Mouse (Mus musculus): ENCODE data around the gene Tnrc6c. TPM values are rescaled to one million over a fixed set of nuclear protein-coding genes. Genes with fewer than 3 reads are reported as not detected.

The Tnrc6c gene
- total and polyA plus RNA-seq, 3 experiments, result 17.7 to 30.3 (median 28.5) TPM

DNA sequence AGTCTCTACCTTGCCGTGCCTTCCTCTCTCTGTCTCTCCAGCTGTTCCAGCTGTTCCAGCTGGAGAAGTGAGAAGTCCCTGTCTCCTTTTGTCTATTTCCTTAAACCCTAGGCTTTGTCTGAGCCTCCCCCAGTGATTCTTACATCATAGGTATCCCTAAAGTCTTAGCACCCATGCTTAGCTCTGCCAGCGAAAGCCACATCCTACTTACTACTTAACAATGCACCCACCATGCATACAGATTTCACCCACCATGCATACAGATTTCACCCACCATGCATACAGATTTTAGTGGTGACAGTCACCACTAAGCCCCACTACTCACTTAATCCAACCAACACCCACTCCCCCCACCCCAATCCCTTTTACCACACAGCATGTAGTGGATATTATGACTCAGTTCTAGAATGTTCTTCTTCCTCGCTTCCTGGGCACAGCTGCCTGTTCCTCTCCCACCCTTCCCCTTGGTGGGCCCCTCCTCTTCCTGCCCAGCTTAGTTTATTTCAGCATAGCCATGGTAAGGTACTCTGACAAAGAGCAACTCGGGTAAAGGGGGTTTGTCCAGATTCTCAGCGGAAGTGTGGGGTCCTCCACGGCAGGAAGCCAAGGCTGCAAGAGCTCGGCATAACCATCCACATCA, 14.6 kb upstream of the Tnrc6c start:
- H3K27me3 ChIP-seq (ENCODE audit: control insufficient read depth, insufficient read depth, low read length), result no peaks in the 10 kb centered on the region
- WGBS, result 59% methylated on average over 7 of the region's 7 CpGs

DNA sequence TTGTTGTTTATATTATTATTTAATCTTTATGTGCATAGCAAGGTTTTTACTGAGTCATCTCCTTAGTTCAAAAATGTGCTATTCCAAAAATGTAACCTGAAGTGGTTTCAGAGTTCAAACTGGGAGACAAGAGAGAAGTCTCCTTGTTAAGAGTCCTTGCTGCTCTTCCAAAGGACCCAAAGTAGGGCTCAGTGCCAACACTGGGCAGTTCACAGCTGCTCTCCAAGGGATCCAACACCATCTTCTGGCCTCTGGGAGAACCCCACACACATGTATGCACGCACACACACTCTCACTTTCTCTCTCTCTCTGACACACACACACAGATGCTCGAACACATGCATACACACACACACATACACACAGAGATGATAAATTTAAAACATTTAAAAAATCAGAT, 11.9 kb upstream of the Tnrc6c start:
- no peak for TF ChIP-seq POLR2A (IDR thresholded peaks at IDR 0.05; ENCODE audit: insufficient read depth, low read depth, low read length)
- TF ChIP-seq EP300 (IDR thresholded peaks at IDR 0.05; ENCODE audit: insufficient read depth, low read depth, low read length), result 0 out of 2 replicates have a peak, but pooled peaks have one; percentile 30
- peak; percentile 21; the same call in 1 of the 2 replicates for TF ChIP-seq CTCF (IDR thresholded peaks at IDR 0.05)
- no peak for DNase-seq
- intact Hi-C loops (cut with DNase I), result no loop called here

More for the DNA sequence above, 14.6 kb upstream of the Tnrc6c start:
- H3K27ac ChIP-seq, result no peak overlapping the region
- TF ChIP-seq CTCF (IDR thresholded peaks at IDR 0.05) (no peak), EP300 (IDR thresholded peaks at IDR 0.05; ENCODE audit: insufficient read depth, low read depth, low read length) (no peak), POLR2A (IDR thresholded peaks at IDR 0.05; ENCODE audit: insufficient read depth, low read depth, low read length) (no peak)
- H3K79me2 ChIP-seq (replicated peaks; ENCODE audit: control insufficient read depth, insufficient read depth, low read length), result no peaks in the 10 kb centered on the region
- DNase-seq, result no peak
- H3K36me3 ChIP-seq (ENCODE audit: control insufficient read depth, insufficient read depth, low read length), result no peaks in the 10 kb centered on the region
- no peak overlapping the region for H3K4me3 ChIP-seq
- no peak overlapping the region for H3K9ac ChIP-seq (ENCODE audit: low read depth, low read length)
- intact Hi-C loops (cut with DNase I), result no loop called here
- no peaks in the 10 kb centered on the region for H3K4me1 ChIP-seq (ENCODE audit: control insufficient read depth, insufficient read depth, low read length)

GRCm38 (mm10) chr11:117643240-117643639, 10.8 kb upstream of the Tnrc6c start:
- H3K79me2 ChIP-seq (replicated peaks; ENCODE audit: control insufficient read depth, insufficient read depth, low read length), result no peaks in the 10 kb centered on the region
- DNase-seq, result no peak
- TF ChIP-seq CTCF (IDR thresholded peaks at IDR 0.05), result peak; percentile 18
- TF ChIP-seq EP300 (IDR thresholded peaks at IDR 0.05; ENCODE audit: insufficient read depth, low read depth, low read length), result no peak
- H3K36me3 ChIP-seq (ENCODE audit: control insufficient read depth, insufficient read depth, low read length), result no peaks in the 10 kb centered on the region
- H3K9ac ChIP-seq (ENCODE audit: low read depth, low read length), result no peak overlapping the region
- WGBS, result 67% methylated on average over 10 of the region's 10 CpGs
- no peaks in the 10 kb centered on the region for H3K27me3 ChIP-seq (ENCODE audit: control insufficient read depth, insufficient read depth, low read length)
- H3K27ac ChIP-seq, result no peak overlapping the region
- intact Hi-C loops (cut with DNase I), result no loop called here
- no peak overlapping the region for H3K4me3 ChIP-seq
- H3K4me1 ChIP-seq (ENCODE audit: control insufficient read depth, insufficient read depth, low read length), result peaks cover 3% of the 10 kb centered on the region; the same call in 1 of the 2 replicates

More for the DNA sequence above, 11.9 kb upstream of the Tnrc6c start:
- no peak overlapping the region for H3K4me3 ChIP-seq
- no peaks in the 10 kb centered on the region for H3K36me3 ChIP-seq (ENCODE audit: control insufficient read depth, insufficient read depth, low read length)
- 82% methylated on average over 2 of the region's 2 CpGs for WGBS
- no peak overlapping the region for H3K27ac ChIP-seq
- H3K9ac ChIP-seq (ENCODE audit: low read depth, low read length), result no peak overlapping the region
- peaks cover 3% of the 10 kb centered on the region; the same call in 1 of the 2 replicates for H3K4me1 ChIP-seq (ENCODE audit: control insufficient read depth, insufficient read depth, low read length)
- H3K79me2 ChIP-seq (replicated peaks; ENCODE audit: control insufficient read depth, insufficient read depth, low read length), result no peaks in the 10 kb centered on the region
- no peaks in the 10 kb centered on the region for H3K27me3 ChIP-seq (ENCODE audit: control insufficient read depth, insufficient read depth, low read length)

GRCm38 (mm10) chr11:117646786-117647185, 7.3 kb upstream of the Tnrc6c start:
- TF ChIP-seq CTCF (IDR thresholded peaks at IDR 0.05) (no peak), EP300 (IDR thresholded peaks at IDR 0.05; ENCODE audit: insufficient read depth, low read depth, low read length) (no peak; the same call in 1 of the 2 replicates), POLR2A (IDR thresholded peaks at IDR 0.05; ENCODE audit: insufficient read depth, low read depth, low read length) (no peak)
- H3K79me2 ChIP-seq (replicated peaks; ENCODE audit: control insufficient read depth, insufficient read depth, low read length), result no peaks in the 10 kb centered on the region
- no peak overlapping the region for H3K9ac ChIP-seq (ENCODE audit: low read depth, low read length)
- H3K27ac ChIP-seq, result peak overlapping the region; percentile 77
- no peaks in the 10 kb centered on the region for H3K36me3 ChIP-seq (ENCODE audit: control insufficient read depth, insufficient read depth, low read length)
- no peak overlapping the region for H3K4me3 ChIP-seq
- 43% methylated on average over 4 of the region's 4 CpGs for WGBS
- no peaks in the 10 kb centered on the region for H3K27me3 ChIP-seq (ENCODE audit: control insufficient read depth, insufficient read depth, low read length)
- DNase-seq, result peak; percentile 42 to 75
- peaks cover 3% of the 10 kb centered on the region; the same call in 1 of the 2 replicates for H3K4me1 ChIP-seq (ENCODE audit: control insufficient read depth, insufficient read depth, low read length)
- intact Hi-C loops (cut with DNase I), result no loop called here

- intact Hi-C loops (cut with DNase I), result no loop called here
- 80% methylated on average over 6 of the region's 6 CpGs for WGBS
- H3K79me2 ChIP-seq (replicated peaks; ENCODE audit: control insufficient read depth, insufficient read depth, low read length), result no peaks in the 10 kb centered on the region
- H3K27ac ChIP-seq, result peak overlapping the region; percentile 77
- DNase-seq, result no peak
- no peak overlapping the region for H3K9ac ChIP-seq (ENCODE audit: low read depth, low read length)
- TF ChIP-seq POLR2A (IDR thresholded peaks at IDR 0.05; ENCODE audit: insufficient read depth, low read depth, low read length), result no peak
- TF ChIP-seq EP300 (IDR thresholded peaks at IDR 0.05; ENCODE audit: insufficient read depth, low read depth, low read length), result no peak
- TF ChIP-seq CTCF (IDR thresholded peaks at IDR 0.05), result no peak
- no peaks in the 10 kb centered on the region for H3K36me3 ChIP-seq (ENCODE audit: control insufficient read depth, insufficient read depth, low read length)
- no peaks in the 10 kb centered on the region for H3K27me3 ChIP-seq (ENCODE audit: control insufficient read depth, insufficient read depth, low read length)
- H3K4me1 ChIP-seq (ENCODE audit: control insufficient read depth, insufficient read depth, low read length), result peaks cover 3% of the 10 kb centered on the region; the same call in 1 of the 2 replicates
- no peak overlapping the region for H3K4me3 ChIP-seq
These were observed 6.1 kb upstream of the Tnrc6c start for GRCm38 (mm10) chr11:117648005-117648404.

All from heart, adult 2 months (tissue).